Mouse (Mus musculus) CH12.LX (cell line): ENCODE measurements around the gene Vps9d1. TPM values are rescaled to one million over a fixed set of nuclear protein-coding genes. Genes with fewer than 3 reads are reported as not detected.

Experiments used
- DNase-seq: peaks from one replicate; pipeline ENCODE4 v3.0.0-alpha.2; 2013; ENCODE audit errors: extremely low read depth
- H3K27ac ChIP-seq: 2 replicates; pipeline ENCODE4 v1.5.1; 2012; ENCODE audit warnings: low read depth, mild to moderate bottlenecking, control low read depth, moderate library complexity; ENCODE audit not compliant: insufficient read depth
- H3K27me3 ChIP-seq: replicated peaks from 2 replicates; pipeline ENCODE3; 2012; ENCODE audit warnings: inconsistent platforms
- H3K36me3 ChIP-seq, 2 experiments: replicated peaks in 1 of 2; 2 replicates each; pipeline versions ENCODE3 to v1.6.1; 2012; ENCODE audit warnings: inconsistent platforms in 1 of 2, low read length in 1 of 2, mild to moderate bottlenecking in 1 of 2, mixed read lengths in 1 of 2, moderate library complexity in 1 of 2; ENCODE audit not compliant: control insufficient read depth in 1 of 2, insufficient read depth in 1 of 2
- H3K4me1 ChIP-seq, 2 experiments: 2 replicates each; pipeline ENCODE4 v1.6.1; 2012; ENCODE audit warnings: inconsistent platforms in 1 of 2, moderate library complexity in 1 of 2; ENCODE audit not compliant: insufficient read depth in 2 of 2, control insufficient read depth in 1 of 2
- H3K4me2 ChIP-seq: 2 replicates; pipeline ENCODE4 v1.6.1; 2012; ENCODE audit warnings: low read depth, mild to moderate bottlenecking, control low read depth; ENCODE audit not compliant: poor library complexity, insufficient read depth, severe bottlenecking
- H3K4me3 ChIP-seq, 3 experiments: fragments of 150-350 bp in 1 of 3; sonication (generic) in 1 of 3; replicated peaks in 1 of 3; 2 replicates each; pipeline versions ENCODE3 to v1.5.1; 2011 to 2012; ENCODE audit warnings: low read depth in 2 of 3, low read length in 2 of 3, mild to moderate bottlenecking in 2 of 3, moderate library complexity in 2 of 3, control low read depth in 1 of 3, improper control_type of control experiment in 1 of 3, inconsistent platforms in 1 of 3, mixed read lengths in 1 of 3; ENCODE audit not compliant: poor library complexity in 1 of 3
- H3K79me2 ChIP-seq: replicated peaks from 2 replicates; pipeline ENCODE4 v1.6.1; 2012; ENCODE audit warnings: mild to moderate bottlenecking, moderate library complexity; ENCODE audit not compliant: control insufficient read depth, poor library complexity, insufficient read depth, severe bottlenecking; ENCODE audit errors: extremely low read depth
- H3K9ac ChIP-seq: 2 replicates; pipeline ENCODE4 v1.6.1; 2012; ENCODE audit warnings: low read depth, mild to moderate bottlenecking, control low read depth, moderate library complexity; ENCODE audit not compliant: insufficient read depth
- H3K9me3 ChIP-seq: replicated peaks from 2 replicates; pipeline ENCODE3; 2012; ENCODE audit warnings: low read length, inconsistent platforms, mixed read lengths
- BHLHE40 ChIP-seq: IDR thresholded peaks from 2 replicates; pipeline ENCODE4 v1.6.1; 2011; ENCODE audit warnings: mild to moderate bottlenecking, low read depth, low read length, improper control_type of control experiment
- CHD1 ChIP-seq: IDR thresholded peaks from 2 replicates; pipeline ENCODE4 v1.6.1; 2012; ENCODE audit warnings: low read depth, low read length, improper control_type of control experiment, inconsistent platforms
- CHD2 ChIP-seq: IDR thresholded peaks from 2 replicates; pipeline ENCODE4 v1.6.1; 2011; ENCODE audit warnings: low read length, improper control_type of control experiment
- HCFC1 ChIP-seq: IDR thresholded peaks from 2 replicates; pipeline ENCODE4 v1.6.1; 2012; ENCODE audit warnings: low read depth, mild to moderate bottlenecking, inconsistent platforms, low read length, improper control_type of control experiment
- JUN ChIP-seq: IDR thresholded peaks from 2 replicates; pipeline ENCODE4 v1.6.1; 2011; ENCODE audit warnings: low read depth, mild to moderate bottlenecking, low read length, improper control_type of control experiment, moderate library complexity; ENCODE audit not compliant: insufficient read depth
- KAT2A ChIP-seq: IDR thresholded peaks from 2 replicates; pipeline ENCODE4 v1.6.1; 2012; ENCODE audit warnings: low read length, improper control_type of control experiment, inconsistent platforms; ENCODE audit not compliant: insufficient replicate concordance
- MAFK ChIP-seq: IDR thresholded peaks from 2 replicates; pipeline ENCODE4 v1.6.1; 2011; ENCODE audit warnings: low read length, improper control_type of control experiment; ENCODE audit not compliant: insufficient replicate concordance
- MAX ChIP-seq: IDR thresholded peaks from 2 replicates; pipeline ENCODE4 v1.6.1; 2011; ENCODE audit warnings: low read length, improper control_type of control experiment
- MAZ ChIP-seq: IDR thresholded peaks from 2 replicates; pipeline ENCODE4 v1.6.1; 2012; ENCODE audit warnings: low read depth, mild to moderate bottlenecking, inconsistent platforms, low read length, improper control_type of control experiment, moderate library complexity
- MEF2A ChIP-seq: IDR thresholded peaks from 2 replicates; pipeline ENCODE4 v1.6.1; 2014; ENCODE audit warnings: low read depth, mild to moderate bottlenecking, inconsistent platforms, low read length, improper control_type of control experiment, borderline replicate concordance
- MYC ChIP-seq: IDR thresholded peaks from 2 replicates; pipeline ENCODE4 v1.6.1; 2011; ENCODE audit warnings: low read depth, mild to moderate bottlenecking, improper control_type of control experiment, low read length
- NELFE ChIP-seq: IDR thresholded peaks from 2 replicates; pipeline ENCODE4 v1.6.1; 2011; ENCODE audit warnings: low read depth, low read length, improper control_type of control experiment
- NRF1 ChIP-seq: IDR thresholded peaks from 2 replicates; pipeline ENCODE4 v1.6.1; 2014; ENCODE audit warnings: low read depth, mild to moderate bottlenecking, inconsistent platforms, low read length, improper control_type of control experiment, moderate library complexity
- PAX5 ChIP-seq: IDR thresholded peaks from 2 replicates; pipeline ENCODE4 v1.6.1; 2012; ENCODE audit warnings: low read length, inconsistent platforms, mixed read lengths
- POLR2A ChIP-seq: IDR thresholded peaks from 2 replicates; pipeline ENCODE4 v1.6.1; 2011; ENCODE audit warnings: low read depth, mild to moderate bottlenecking, improper control_type of control experiment, low read length
- POLR2AphosphoS2 ChIP-seq: IDR thresholded peaks from 2 replicates; pipeline ENCODE4 v1.6.1; 2011; ENCODE audit warnings: low read depth, low read length, improper control_type of control experiment
- RAD21 ChIP-seq: IDR thresholded peaks from 2 replicates; pipeline ENCODE4 v1.6.1; 2011; ENCODE audit warnings: low read depth, mild to moderate bottlenecking, low read length, improper control_type of control experiment, moderate library complexity
- RCOR1 ChIP-seq: conservative IDR thresholded peaks from 2 replicates; pipeline ENCODE4 v1.6.1; 2012; ENCODE audit warnings: low read depth, mild to moderate bottlenecking, inconsistent platforms, low read length, improper control_type of control experiment
- SIN3A ChIP-seq: IDR thresholded peaks from 2 replicates; pipeline ENCODE4 v1.6.1; 2012; ENCODE audit warnings: low read length, improper control_type of control experiment, inconsistent platforms
- SMC3 ChIP-seq: IDR thresholded peaks from 2 replicates; pipeline ENCODE4 v1.6.1; 2011; ENCODE audit warnings: low read depth, low read length, improper control_type of control experiment
- UBTF ChIP-seq: IDR thresholded peaks from 2 replicates; pipeline ENCODE4 v1.6.1; 2012; ENCODE audit warnings: low read depth, mild to moderate bottlenecking, inconsistent platforms, low read length, improper control_type of control experiment, moderate library complexity
- USF1 ChIP-seq: IDR thresholded peaks from 2 replicates; pipeline ENCODE4 v1.6.1; 2014; ENCODE audit warnings: low read depth, mild to moderate bottlenecking, inconsistent platforms, low read length, improper control_type of control experiment
- ZC3H11A ChIP-seq: IDR thresholded peaks from 2 replicates; pipeline ENCODE4 v1.6.1; 2012; ENCODE audit warnings: low read depth, mild to moderate bottlenecking, inconsistent platforms, low read length, improper control_type of control experiment
- ZMIZ1 ChIP-seq: IDR thresholded peaks from 2 replicates; pipeline ENCODE4 v1.6.1; 2012; ENCODE audit warnings: low read depth, mild to moderate bottlenecking, inconsistent platforms, low read length, improper control_type of control experiment
- dilution Hi-C: fragments of 300-500 bp; cut with MboI; formaldehyde crosslinking; loops from 2 replicates; pipeline ENCODE4 v1.14.3; 2020; ENCODE audit warnings: low sequenced_read_pairs; ENCODE audit not compliant: extremely low pct_unique_long_range_greater_than_20kb, extremely low pct_ligation_motif_present
- in situ Hi-C: fragments of 300-500 bp; cut with MboI; formaldehyde crosslinking; loops from 3 replicates; pipeline ENCODE4 v1.14.3; 2019; ENCODE audit warnings: low sequenced_read_pairs, low pct_ligation_motif_present, low pct_unique_long_range_greater_than_20kb, mixed read lengths
- polyA plus RNA-seq: library from polyadenylated mRNA; unstranded; fragments of >175 nt; gene quantifications from 2 replicates; pipeline ENCODE4 v1.2.1, GENCODE M21; 2012; ENCODE audit warnings: low read depth; ENCODE audit not compliant: insufficient read length
- total RNA-seq, 2 experiments: library from RNA; depleted of rRNA; stranded (reverse); fragments of 300-350 nt in 1 of 2; fragments of >200 nt in 1 of 2; gene quantifications; 2 replicates each; pipeline ENCODE4 v1.2.3; 2012 to 2014

Gene Vps9d1
- total and polyA plus RNA-seq, 3 experiments: 2.8 to 9.7 (median 5.5) TPM

DNA sequence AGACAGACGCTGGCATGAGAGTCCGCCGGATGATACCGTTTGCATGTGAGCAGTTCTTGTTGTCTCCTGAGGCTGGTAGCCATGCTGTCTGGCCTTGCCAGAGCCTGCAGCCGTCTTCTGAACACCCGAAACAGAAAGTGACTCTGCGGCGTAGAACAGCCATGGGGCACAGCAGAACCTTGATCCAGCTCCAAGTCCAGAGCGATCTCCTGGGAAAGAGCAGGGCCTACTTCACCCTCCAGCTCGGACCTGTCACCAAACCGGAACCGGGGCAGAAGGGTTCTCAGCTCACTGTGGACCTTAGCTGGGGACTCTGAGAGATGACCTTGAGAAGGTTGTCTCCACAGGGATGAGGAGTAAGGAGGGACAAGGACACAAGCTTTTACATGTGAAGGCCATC lies 20.9 kb upstream of the Vps9d1 start:
- Histone ChIP-seq H3K79me2 (no peaks in the 10 kb centered on the region), H3K4me3 (no peak overlapping the region), H3K4me1 (no peaks in the 10 kb centered on the region), H3K27ac (no peak overlapping the region), H3K27me3 (no peaks in the 10 kb centered on the region), H3K9ac (no peak overlapping the region), H3K4me2 (no peak overlapping the region), H3K9me3 (no peaks in the 10 kb centered on the region), H3K36me3 (peaks cover 64 to 92% of the 10 kb centered on the region in 2 experiments)
- no peak for DNase-seq
- dilution Hi-C loops (no loop called here), in situ Hi-C loops (no loop called here)
- TF ChIP-seq MEF2A: no peak
- TF ChIP-seq BHLHE40: no peak
- no peak for TF ChIP-seq ZC3H11A
- TF ChIP-seq MAX: no peak
- TF ChIP-seq ZMIZ1: no peak
- TF ChIP-seq MAFK: no peak
- TF ChIP-seq SIN3A: no peak
- no peak for TF ChIP-seq USF1

DNA sequence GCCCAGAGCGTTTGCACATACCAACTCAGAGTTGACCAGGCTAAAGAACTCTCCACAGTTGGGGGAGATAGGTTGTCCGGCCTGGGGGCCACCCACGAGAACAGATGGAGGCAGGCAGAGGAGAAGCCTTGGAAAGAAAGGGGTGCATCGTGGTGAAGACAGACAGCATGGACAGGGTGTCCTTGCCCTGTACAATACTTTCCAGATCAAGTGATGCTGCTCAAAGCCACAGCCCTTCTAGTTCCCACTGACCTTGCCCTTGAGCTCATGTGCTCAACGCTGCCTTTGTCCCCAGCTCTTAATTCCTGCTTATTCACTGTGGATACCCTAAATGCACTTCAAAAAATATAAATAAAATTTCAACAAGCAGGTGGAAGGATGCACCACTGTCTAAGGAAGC lies 20.3 kb upstream of the Vps9d1 start:
- in situ Hi-C loops (no loop called here), dilution Hi-C loops (no loop called here)
- no peaks in the 10 kb centered on the region for H3K9me3 ChIP-seq
- no peaks in the 10 kb centered on the region for H3K4me1 ChIP-seq
- DNase-seq: no peak
- H3K9ac ChIP-seq: no peak overlapping the region
- H3K36me3 ChIP-seq: peaks cover 66 to 92% of the 10 kb centered on the region in 2 experiments
- H3K4me3 ChIP-seq: no peak overlapping the region
- no peaks in the 10 kb centered on the region for H3K27me3 ChIP-seq
- no peaks in the 10 kb centered on the region for H3K79me2 ChIP-seq
- no peak overlapping the region for H3K27ac ChIP-seq
- TF ChIP-seq ZMIZ1 (no peak), JUN (no peak), BHLHE40 (no peak), KAT2A (no peak), RAD21 (no peak), MAX (no peak), RCOR1 (no peak), MYC (no peak), MAZ (no peak), UBTF (no peak)
- no peak overlapping the region for H3K4me2 ChIP-seq

DNA sequence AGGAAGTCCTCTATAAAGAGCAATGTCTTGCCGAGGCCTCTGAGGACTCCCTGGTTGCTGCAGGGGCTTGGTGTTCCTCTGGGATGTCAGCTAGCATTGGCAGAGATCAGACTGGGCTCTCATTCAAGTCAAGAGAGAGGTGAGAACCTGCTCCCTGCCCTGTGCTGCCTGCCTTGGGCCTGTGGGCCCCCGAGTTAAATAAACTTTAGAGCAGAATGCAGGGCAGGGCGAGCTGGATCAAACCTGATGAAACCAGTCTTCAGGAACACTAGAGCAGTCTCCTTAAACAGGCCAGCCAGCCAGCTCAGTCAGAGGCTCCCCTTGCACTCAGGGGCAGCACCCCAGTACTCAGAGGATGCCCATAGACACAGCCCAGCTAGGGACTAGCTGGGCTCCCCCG lies 17.8 kb upstream of the Vps9d1 start:
- Histone ChIP-seq H3K4me3 (no peak overlapping the region), H3K4me2 (no peak overlapping the region), H3K9me3 (no peaks in the 10 kb centered on the region), H3K9ac (no peak overlapping the region), H3K79me2 (no peaks in the 10 kb centered on the region), H3K27me3 (no peaks in the 10 kb centered on the region), H3K4me1 (no peaks in the 10 kb centered on the region), H3K36me3 (peaks cover 78 to 98% of the 10 kb centered on the region in 2 experiments), H3K27ac (no peak overlapping the region)
- dilution Hi-C loops (no loop called here), in situ Hi-C loops (no loop called here)
- no peak for DNase-seq
- TF ChIP-seq RAD21: no peak
- no peak for TF ChIP-seq POLR2A
- no peak for TF ChIP-seq CHD2
- TF ChIP-seq NELFE: no peak
- TF ChIP-seq MAFK: no peak
- no peak for TF ChIP-seq NRF1
- no peak for TF ChIP-seq PAX5
- TF ChIP-seq HCFC1: no peak
- TF ChIP-seq CHD1: no peak
- no peak for TF ChIP-seq JUN
- no peak for TF ChIP-seq SMC3
- no peak for TF ChIP-seq MAX
- TF ChIP-seq SIN3A: no peak
- TF ChIP-seq UBTF: no peak
- no peak for TF ChIP-seq POLR2AphosphoS2
